Mouse (Mus musculus) neural tube, embryonic 12.5 days (tissue): Measurements from ENCODE around the gene 2210407C18Rik. TPM values are rescaled to one million over a fixed set of nuclear protein-coding genes. Genes with fewer than 3 reads are reported as not detected.

Experiments used
- ATAC-seq: fragments of 200-750 bp; cut with Nextera tagmentation; 2 replicates; pipeline ENCODE4 v1.8.0; 2017; ENCODE audit warnings: low read depth, mild to moderate bottlenecking, moderate TSS enrichment, moderate library complexity; ENCODE audit not compliant: low FRiP score
- H3K27ac ChIP-seq: fragments of 300-500 bp; sonication (generic); 2 replicates; pipeline ENCODE4 v1.5.1; 2016
- H3K27me3 ChIP-seq: fragments of 300-500 bp; sonication (generic); replicated peaks from 2 replicates; pipeline ENCODE4 v1.6.1; 2016; ENCODE audit warnings: mild to moderate bottlenecking
- H3K36me3 ChIP-seq: fragments of 300-500 bp; sonication (generic); 2 replicates; pipeline ENCODE4 v1.6.1; 2016; ENCODE audit warnings: mild to moderate bottlenecking
- H3K4me1 ChIP-seq: fragments of 300-500 bp; sonication (generic); 2 replicates; pipeline ENCODE4 v1.6.1; 2016
- H3K4me2 ChIP-seq: fragments of 300-500 bp; sonication (generic); replicated peaks from 2 replicates; pipeline ENCODE4 v1.6.1; 2016; ENCODE audit warnings: mild to moderate bottlenecking
- H3K4me3 ChIP-seq: fragments of 300-500 bp; sonication (generic); 2 replicates; pipeline ENCODE4 v1.5.1; 2016
- H3K9ac ChIP-seq: fragments of 300-500 bp; sonication (generic); 2 replicates; pipeline ENCODE4 v1.6.1; 2016; ENCODE audit warnings: mild to moderate bottlenecking
- H3K9me3 ChIP-seq: fragments of 300-500 bp; sonication (generic); 2 replicates; pipeline ENCODE4 v1.6.1; 2016; ENCODE audit warnings: mild to moderate bottlenecking
- WGBS: fragments of 180-500 bp; shearing (Covaris S2); methylation state at CpG from one replicate; pipeline ENCODE4 v1.1.7; 2016; 5-methylcytosine and 5-hydroxymethylcytosine counted together
- polyA plus RNA-seq: library from polyadenylated mRNA; unstranded; fragments of >200 nt; fragmentation: Nextera tagmentation; extraction: Ambion mirVana; gene quantifications from 2 replicates; pipeline ENCODE4 v1.2.1, GENCODE M21; 2016

Gene 2210407C18Rik
- polyA plus RNA-seq, 1 experiment from 2014 or later = not detected

GRCm38 (mm10) chr11:58588620-58589250, 27.1 kb downstream of the 2210407C18Rik start:
- H3K9ac ChIP-seq = no peak overlapping the region
- WGBS = 47% methylated on average over 3 of the region's 3 CpGs
- H3K27ac ChIP-seq = no peak overlapping the region
- no peaks in the 10 kb centered on the region for H3K27me3 ChIP-seq
- no peaks in the 10 kb centered on the region for H3K36me3 ChIP-seq
- no peaks in the 10 kb centered on the region for H3K4me1 ChIP-seq
- no peak for ATAC-seq
- no peak overlapping the region for H3K4me3 ChIP-seq
- no peak overlapping the region for H3K4me2 ChIP-seq
- no peaks in the 10 kb centered on the region for H3K9me3 ChIP-seq

- no peaks in the 10 kb centered on the region for H3K36me3 ChIP-seq
- H3K4me1 ChIP-seq = no peaks in the 10 kb centered on the region
- no peaks in the 10 kb centered on the region for H3K27me3 ChIP-seq
- no peaks in the 10 kb centered on the region for H3K9me3 ChIP-seq
- H3K27ac ChIP-seq = no peak overlapping the region
- 72% methylated on average over 7 of the region's 7 CpGs for whole genome bisulfite sequencing
- ATAC-seq = no peak
- no peak overlapping the region for H3K4me2 ChIP-seq
- no peak overlapping the region for H3K9ac ChIP-seq
- no peak overlapping the region for H3K4me3 ChIP-seq
Observed at GRCm38 (mm10) chr11:58587898-58588348, 28.0 kb downstream of the 2210407C18Rik start.

GRCm38 (mm10) chr11:58578636-58579035, 37.2 kb downstream of the 2210407C18Rik start:
- Histone ChIP-seq H3K4me1 (no peaks in the 10 kb centered on the region), H3K9ac (no peak overlapping the region), H3K9me3 (no peaks in the 10 kb centered on the region), H3K27me3 (no peaks in the 10 kb centered on the region), H3K4me2 (no peak overlapping the region), H3K27ac (no peak overlapping the region), H3K36me3 (no peaks in the 10 kb centered on the region), H3K4me3 (no peak overlapping the region)
- no peak for ATAC-seq
- 83% methylated on average over 8 of the region's 8 CpGs for WGBS

DNA sequence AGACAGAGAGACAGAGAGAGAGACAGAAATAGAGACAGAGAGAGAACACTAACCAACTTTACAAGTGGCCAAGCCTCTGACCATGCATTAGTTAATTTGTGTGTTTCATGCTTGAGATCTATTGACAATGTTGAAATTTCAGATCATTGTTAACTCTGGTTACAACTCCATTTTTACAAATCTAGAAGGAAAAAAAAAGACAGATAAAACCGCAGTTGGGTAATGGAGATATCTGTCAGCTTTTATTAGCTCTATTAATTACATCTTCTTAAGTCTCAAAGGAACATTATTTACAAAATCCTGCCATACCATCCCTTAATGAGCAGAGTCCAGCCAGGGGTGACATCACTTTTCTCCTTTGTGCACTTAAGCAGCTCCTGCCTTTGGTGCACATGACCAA, 38.4 kb downstream of the 2210407C18Rik start, which contains the start of gene Olfr325:
Gene Olfr325, plus strand, starts transcription at position 301 of the 400 bp plus-strand sequence.
- no peak within 1 kb of the TSS for H3K4me3 ChIP-seq
- H3K27ac ChIP-seq = no peak within 1 kb of the TSS
- ATAC-seq = no peak
- no peaks in the 10 kb centered on the region for H3K36me3 ChIP-seq
- no peak within 1 kb of the TSS for H3K9ac ChIP-seq
- no peaks in the 10 kb centered on the region for H3K9me3 ChIP-seq
- 83% methylated on average over 1 of the region's 1 CpGs for whole genome bisulfite sequencing
- no peak within 1 kb of the TSS for H3K4me2 ChIP-seq
- no peaks in the 10 kb centered on the region for H3K27me3 ChIP-seq
- H3K4me1 ChIP-seq = no peaks in the 10 kb centered on the region

DNA sequence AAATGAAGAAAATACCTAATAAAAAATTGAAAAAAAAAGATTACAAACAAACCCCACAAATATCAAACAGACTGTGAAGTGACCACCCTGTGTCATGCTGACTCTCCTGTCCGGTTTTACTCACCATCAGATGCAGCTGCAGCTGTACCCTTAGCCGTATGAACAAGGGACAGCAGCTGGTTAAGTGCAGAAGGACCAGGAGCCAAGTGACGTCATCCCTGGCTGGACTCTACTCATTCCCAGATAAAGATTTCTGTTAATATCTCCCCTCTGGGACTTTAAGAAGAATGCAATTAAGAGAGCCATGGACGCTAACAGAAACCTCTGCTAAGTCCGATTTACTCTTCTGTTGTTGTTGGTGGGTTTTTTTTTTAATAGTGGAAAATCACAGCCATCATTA, 45.5 kb downstream of the 2210407C18Rik start, which contains the start of gene Olfr224:
Gene Olfr224, minus strand, starts transcription at position 149 of the 400 bp plus-strand sequence.
- Histone ChIP-seq H3K27me3 (no peaks in the 10 kb centered on the region), H3K4me3 (no peak within 1 kb of the TSS), H3K27ac (no peak within 1 kb of the TSS), H3K4me2 (no peak within 1 kb of the TSS), H3K9me3 (no peaks in the 10 kb centered on the region), H3K9ac (no peak within 1 kb of the TSS), H3K4me1 (no peaks in the 10 kb centered on the region), H3K36me3 (no peaks in the 10 kb centered on the region)
- no peak for ATAC-seq
- WGBS = 84% methylated on average over 5 of the region's 5 CpGs

Other genes starting within 250 kb of the 2210407C18Rik start
- not detected in 2 replicates for gene Lypd8, start 237.0 kb downstream of the 2210407C18Rik start, polyA plus RNA-seq
- not detected in 2 replicates for gene 1810065E05Rik, start 195.0 kb downstream of the 2210407C18Rik start, polyA plus RNA-seq
- not detected in 2 replicates for gene Gm12253, start 183.5 kb downstream of the 2210407C18Rik start, polyA plus RNA-seq
- gene Lypd9, start 163.2 kb downstream of the 2210407C18Rik start, polyA plus RNA-seq = not detected in 2 replicates
- not detected in 2 replicates for gene Olfr30, start 153.8 kb downstream of the 2210407C18Rik start, polyA plus RNA-seq
- gene Olfr332, start 123.5 kb downstream of the 2210407C18Rik start, polyA plus RNA-seq = not detected in 2 replicates
- gene Olfr331, start 113.5 kb downstream of the 2210407C18Rik start, polyA plus RNA-seq = not detected in 2 replicates
- gene Olfr330, start 81.2 kb downstream of the 2210407C18Rik start, polyA plus RNA-seq = not detected in 2 replicates
- gene Olfr329-ps, start 69.7 kb downstream of the 2210407C18Rik start, polyA plus RNA-seq = not detected in 2 replicates
- gene Olfr328, start 60.4 kb downstream of the 2210407C18Rik start, polyA plus RNA-seq = 0.09 TPM in 1 of 2 replicates, not detected in the other
- not detected in 2 replicates for gene Olfr224, start 45.5 kb downstream of the 2210407C18Rik start, polyA plus RNA-seq
- not detected in 2 replicates for gene Olfr325, start 38.3 kb downstream of the 2210407C18Rik start, polyA plus RNA-seq
- gene Olfr324, start 21.0 kb downstream of the 2210407C18Rik start, polyA plus RNA-seq = not detected in 2 replicates
- gene Olfr323, start 14.4 kb upstream of the 2210407C18Rik start, polyA plus RNA-seq = not detected in 2 replicates
- gene Trim58, start 24.4 kb upstream of the 2210407C18Rik start, polyA plus RNA-seq = 0.41 and 0.44 TPM in 2 replicates
- gene Olfr322, start 42.7 kb upstream of the 2210407C18Rik start, polyA plus RNA-seq = not detected in 2 replicates
- not detected in 2 replicates for gene Olfr320, start 65.0 kb upstream of the 2210407C18Rik start, polyA plus RNA-seq
- gene Olfr319, start 83.1 kb upstream of the 2210407C18Rik start, polyA plus RNA-seq = not detected in 2 replicates
- gene Olfr318, start 107.9 kb upstream of the 2210407C18Rik start, polyA plus RNA-seq = not detected in 2 replicates
- 0.06 and 0.16 TPM in 2 replicates for gene Olfr317, start 123.1 kb upstream of the 2210407C18Rik start, polyA plus RNA-seq
- not detected in 2 replicates for gene Olfr316, start 136.7 kb upstream of the 2210407C18Rik start, polyA plus RNA-seq
- not detected in 2 replicates for gene Olfr315, start 157.1 kb upstream of the 2210407C18Rik start, polyA plus RNA-seq
- gene Olfr314, start 166.9 kb upstream of the 2210407C18Rik start, polyA plus RNA-seq = not detected in 2 replicates
- 5.2 and 7.4 TPM in 2 replicates for gene Fam183b, start 185.9 kb upstream of the 2210407C18Rik start, polyA plus RNA-seq
- not detected in 2 replicates for gene Olfr313, start 198.9 kb upstream of the 2210407C18Rik start, polyA plus RNA-seq
- gene Olfr312, start 213.2 kb upstream of the 2210407C18Rik start, polyA plus RNA-seq = not detected in 2 replicates
- gene Olfr311, start 223.2 kb upstream of the 2210407C18Rik start, polyA plus RNA-seq = not detected in 2 replicates
- gene Gm12258, start 231.1 kb upstream of the 2210407C18Rik start, polyA plus RNA-seq = 16.8 and 18.2 TPM in 2 replicates